Mouse (Mus musculus): ENCODE measurements around the gene Tmem255a.
"Not testable (repeated sequence)": the region's sequence is repeated elsewhere in the genome, so short reads cannot be mapped to it uniquely, and the experiment has no call there.

Gene Tmem255a

DNA sequence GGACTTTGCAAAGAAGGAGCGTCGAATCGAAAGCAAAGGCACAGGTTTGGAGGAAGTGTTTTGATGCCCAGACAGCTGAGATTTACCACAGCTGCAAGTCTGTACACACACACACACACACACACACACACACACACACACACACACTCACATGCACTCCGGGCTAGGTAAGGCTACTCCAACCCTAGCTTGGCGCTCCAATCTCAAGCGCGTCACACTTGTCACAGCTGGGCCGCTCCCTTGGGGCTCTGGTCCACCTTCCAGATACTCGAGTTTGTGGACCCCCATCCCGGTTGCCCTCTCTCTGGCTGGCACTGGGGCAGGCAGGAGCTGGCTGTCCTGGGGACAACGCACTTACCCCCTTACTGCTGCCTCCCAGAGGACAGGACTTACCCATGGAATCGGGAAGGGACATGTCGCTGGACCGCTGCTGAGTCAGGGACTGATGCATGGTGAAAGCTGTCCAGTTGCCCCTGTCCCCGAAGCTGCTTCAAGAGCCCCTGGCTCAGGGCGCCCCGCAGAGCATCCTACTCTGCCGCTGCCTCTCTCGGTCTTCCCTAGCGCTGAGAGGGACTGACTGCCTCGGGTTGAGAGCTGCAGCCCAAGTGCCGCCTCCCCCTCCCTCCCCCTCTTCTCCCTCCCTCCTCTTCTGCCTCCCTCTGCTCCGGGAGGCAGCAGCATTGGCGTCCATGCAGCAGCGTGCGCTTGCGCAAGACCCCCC is at the start of gene Tmem255a:
TSS of gene Tmem255a (minus strand) at position 589 of the 721 bp plus-strand sequence.
- no peak for DNase-seq (ENCODE audit: low spot score)

- no peak for DNase-seq (ENCODE audit: low spot score)
These were observed 7.4 kb upstream of the Tmem255a start for GRCm38 (mm10) chrX:38259610-38260009.

DNA sequence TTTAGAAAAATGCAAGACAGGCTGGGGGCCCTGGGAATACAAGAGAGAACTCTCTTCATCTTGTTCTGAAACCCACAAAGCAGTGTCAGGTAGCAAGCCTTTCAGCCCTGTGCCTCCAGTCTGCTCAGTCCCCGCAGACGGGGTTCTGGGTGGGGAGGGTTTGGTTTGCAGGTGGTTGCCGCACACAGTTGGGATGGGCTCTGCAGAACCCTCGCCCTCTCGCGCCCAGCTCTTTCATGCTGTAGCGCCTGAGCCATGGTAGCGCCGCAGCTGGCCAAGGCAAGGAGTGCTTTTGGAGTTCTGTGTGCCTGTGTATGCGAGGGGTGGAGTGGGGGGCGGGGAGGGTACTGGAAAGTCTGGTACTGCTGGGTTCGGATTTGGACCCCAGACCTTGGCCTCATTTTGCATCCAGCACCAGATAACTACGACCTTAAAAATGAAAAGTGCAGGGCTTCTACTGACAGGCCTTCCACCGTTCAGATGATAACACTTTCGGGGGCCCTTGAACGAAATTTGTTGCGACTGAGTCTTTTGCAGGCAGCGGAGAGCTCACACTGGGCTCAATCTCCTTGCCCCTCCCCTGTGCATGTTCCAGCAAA is 1.8 kb downstream of the Tmem255a start:
- no peak for DNase-seq (ENCODE audit: low spot score)

DNA sequence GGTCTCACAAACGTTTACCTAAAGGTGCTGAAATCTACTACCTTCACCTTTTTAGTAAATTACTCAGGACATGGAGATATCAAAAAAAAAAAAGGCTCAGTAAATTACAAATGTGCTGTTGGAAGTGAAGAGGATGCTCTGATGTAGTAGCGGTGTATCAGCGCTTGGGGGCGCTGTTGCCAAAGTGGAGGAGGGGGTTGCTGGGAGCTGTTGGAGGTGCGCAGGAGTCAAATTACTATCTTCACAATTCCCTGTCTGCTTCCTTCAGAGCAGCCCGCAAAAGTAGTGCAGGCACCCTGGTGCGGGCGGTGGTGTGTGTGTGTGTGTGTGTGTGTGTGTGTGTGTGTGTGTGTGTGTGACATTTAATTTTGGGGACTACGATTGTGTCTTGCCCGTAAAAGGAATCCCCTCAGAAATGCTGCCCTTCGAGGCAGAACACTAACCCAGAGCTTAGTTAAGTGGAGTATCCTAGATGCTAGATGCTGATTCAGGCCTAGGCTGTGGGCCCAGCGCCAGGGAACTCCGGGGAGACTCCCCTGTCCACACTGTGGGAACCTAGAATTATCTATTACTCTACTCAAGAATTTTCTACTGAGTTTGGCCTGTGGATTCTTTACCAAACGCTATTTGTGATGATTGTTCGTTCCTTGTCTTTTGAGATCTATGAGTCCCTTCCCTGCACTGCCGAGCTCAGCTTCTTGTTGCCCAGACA is 2.4 kb downstream of the Tmem255a start:
- no peak for DNase-seq (ENCODE audit: low spot score)

- DNase-seq (ENCODE audit: low spot score): no peak
These were observed 4.6 kb downstream of the Tmem255a start for GRCm38 (mm10) chrX:38247601-38248000.

GRCm38 (mm10) chrX:38247108-38247507 is 5.1 kb downstream of the Tmem255a start:
- DNase-seq (ENCODE audit: low spot score): no peak

DNA sequence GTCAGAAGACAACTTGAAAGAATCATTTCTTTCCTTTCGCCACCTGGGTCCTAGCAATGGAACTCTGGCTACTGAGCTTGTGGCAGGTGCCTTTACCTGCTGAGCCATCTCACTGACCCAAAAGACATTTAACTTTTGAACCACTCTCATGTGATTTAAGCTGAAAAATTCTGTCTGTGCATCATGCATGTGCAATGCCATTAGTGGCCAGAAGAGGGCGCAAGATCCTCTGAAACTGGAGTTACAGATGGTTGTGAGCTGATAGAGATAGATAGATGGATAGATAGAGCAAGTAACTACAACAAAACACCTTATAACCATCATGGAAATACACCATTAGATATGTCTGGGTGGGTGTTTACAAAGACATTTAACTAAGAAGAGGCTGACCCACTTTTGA is 14.5 kb downstream of the Tmem255a start:
- DNase-seq (ENCODE audit: low spot score): no peak

GRCm38 (mm10) chrX:38229888-38230287 is 22.4 kb downstream of the Tmem255a start:
- DNase-seq (ENCODE audit: low spot score): no peak

DNA sequence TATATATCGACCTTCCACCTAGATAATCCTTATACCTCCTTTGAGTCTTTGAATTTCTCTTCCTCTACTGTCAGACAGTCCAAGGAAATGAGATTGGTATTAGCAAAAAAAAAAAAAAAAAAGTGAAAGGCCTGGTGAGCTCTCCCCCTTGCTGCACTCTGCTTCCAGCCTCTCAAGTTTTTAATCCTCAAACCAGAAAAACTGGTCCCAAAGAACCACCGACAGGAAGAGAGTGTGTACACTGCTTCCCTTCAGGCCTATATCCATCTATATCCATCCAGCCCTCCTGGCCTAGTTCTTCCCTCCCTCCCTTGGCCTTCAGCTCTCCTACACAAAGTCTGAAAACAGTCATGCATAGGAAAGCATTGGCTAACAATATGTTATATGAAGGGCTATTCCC is 29.5 kb downstream of the Tmem255a start:
- no peak for DNase-seq (ENCODE audit: low spot score)

GRCm38 (mm10) chrX:38217676-38217991 is 34.6 kb downstream of the Tmem255a start:
- no peak for DNase-seq (ENCODE audit: low spot score)

GRCm38 (mm10) chrX:38216986-38217675 is 35.1 kb downstream of the Tmem255a start:
- no peak for DNase-seq (ENCODE audit: low spot score)

DNA sequence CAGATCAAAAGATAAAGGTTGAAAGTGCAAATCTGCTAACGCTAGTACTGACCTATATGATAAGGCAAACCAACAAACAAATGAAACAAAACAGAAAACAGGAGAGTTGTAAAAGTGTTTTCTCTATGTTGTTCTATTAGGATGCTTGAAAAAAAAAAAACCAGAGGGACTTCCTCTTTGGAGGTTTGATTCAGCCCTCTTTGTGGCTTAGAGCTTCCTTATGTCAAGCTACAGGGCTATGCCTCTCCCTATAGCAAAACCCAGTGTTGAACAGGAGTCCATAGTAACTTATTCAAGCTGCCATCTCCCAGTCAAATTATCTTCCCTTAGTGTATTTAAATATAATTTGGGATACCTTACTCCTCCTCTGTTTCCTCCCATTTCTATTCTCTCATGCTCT is 44.8 kb downstream of the Tmem255a start:
- DNase-seq (ENCODE audit: low spot score): no peak

GRCm38 (mm10) chrX:38201816-38202215 is 50.4 kb downstream of the Tmem255a start:
- DNase-seq (ENCODE audit: low spot score): no peak

- no peak for DNase-seq (ENCODE audit: low spot score)
These were observed 61.8 kb downstream of the Tmem255a start for GRCm38 (mm10) chrX:38190458-38190764.

DNA sequence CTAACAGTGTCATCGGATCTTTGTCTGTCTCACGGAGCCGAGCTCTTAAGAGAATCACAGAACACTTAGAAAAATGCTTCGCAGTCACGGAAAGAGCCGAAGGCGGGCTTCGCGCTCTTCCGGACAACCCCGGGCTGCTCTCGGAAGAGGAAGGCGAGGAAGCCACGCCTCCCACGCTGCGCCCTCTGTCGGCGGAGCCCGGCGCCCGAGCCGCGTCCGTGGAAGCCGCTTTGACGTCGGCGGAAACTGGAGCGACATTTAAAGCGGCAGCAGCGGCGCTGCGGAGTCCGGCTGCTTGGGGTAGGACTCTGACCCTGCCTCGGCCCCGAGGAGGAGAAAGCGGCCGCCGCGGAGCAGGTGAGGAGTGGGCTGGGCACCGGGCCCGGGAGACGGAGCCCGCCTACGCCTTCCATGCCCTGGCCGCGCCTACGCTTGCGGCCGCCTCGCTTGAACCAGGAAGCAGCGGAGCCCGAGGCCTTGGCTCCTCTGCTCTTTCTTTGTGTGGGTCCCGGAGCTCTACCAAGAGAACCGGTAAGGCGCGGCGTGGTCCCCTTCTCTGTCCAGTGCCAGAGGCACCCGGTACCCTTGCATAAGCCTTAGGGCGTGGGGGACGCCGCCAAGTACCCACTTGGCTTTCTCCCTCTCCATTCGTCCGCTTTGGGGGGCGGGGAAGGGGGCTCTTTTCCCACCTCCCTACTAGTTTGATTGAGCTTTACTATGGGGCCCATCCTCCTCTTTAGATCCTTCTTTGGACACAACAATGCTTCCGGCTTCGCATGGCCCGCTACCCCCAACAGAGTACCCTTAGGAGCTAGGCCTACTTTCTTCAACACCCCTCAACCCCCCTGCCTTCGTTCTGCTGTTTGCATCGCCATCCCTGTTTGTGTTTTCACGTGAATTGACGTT is 62.4 kb downstream of the Tmem255a start, which contains the start of gene Zbtb33:
TSS of gene Zbtb33 (plus strand) at position 242 of the 906 bp plus-strand sequence.
- peak; percentile 28 for DNase-seq (ENCODE audit: low spot score)

DNA sequence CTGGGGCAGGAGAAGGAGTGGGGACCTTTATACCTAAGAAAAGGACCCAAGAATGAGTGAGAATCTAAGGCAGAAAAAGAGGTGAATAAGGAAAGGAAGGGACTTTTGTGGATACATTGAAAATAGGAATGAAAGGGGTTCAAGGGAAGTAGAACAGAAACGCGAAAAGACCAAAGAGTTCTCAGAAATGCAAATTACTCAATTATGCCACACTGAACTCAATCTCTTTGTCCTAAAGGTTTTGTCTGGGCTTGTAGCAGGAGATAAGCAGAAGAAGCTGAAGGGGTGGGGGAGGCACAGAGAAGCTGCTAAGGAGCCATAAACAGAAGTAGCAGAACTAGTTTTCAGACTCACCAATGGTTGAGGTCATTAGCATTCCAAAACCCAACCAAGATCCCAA is 66.7 kb downstream of the Tmem255a start:
- DNase-seq (ENCODE audit: low spot score): no peak

DNA sequence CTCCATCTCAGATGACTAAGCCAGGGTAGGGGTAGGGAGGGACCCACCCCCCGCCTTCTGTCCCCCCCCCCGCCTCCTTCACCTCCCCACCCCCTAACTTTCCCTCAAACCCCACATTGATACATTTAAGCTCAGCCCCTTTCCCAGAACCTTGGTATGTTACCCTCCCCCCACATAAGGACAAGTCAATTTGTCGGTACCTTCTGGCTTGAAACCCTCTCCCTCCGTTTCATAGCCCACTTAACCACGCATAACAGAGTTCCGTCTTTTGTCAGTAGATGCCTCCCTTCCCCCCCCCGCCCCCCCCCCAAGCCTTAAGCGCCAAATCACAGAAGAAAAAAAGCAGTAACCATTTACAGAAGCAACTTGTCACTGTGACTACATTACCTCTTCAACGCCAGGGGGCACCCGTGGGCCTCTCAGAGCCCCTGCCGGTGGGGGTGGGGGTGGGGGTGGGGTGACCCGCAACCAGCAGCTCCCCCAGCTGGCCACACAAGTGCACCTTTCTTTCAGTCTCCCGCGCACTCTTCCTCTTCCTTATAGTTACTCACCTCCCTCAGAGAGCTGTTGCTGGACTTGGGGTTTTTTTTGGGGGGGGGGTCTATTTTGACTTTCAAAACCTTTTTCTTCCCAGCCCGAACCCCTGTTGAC is 70.5 kb downstream of the Tmem255a start:
- DNase-seq (ENCODE audit: low spot score): no peak

GRCm38 (mm10) chrX:38180656-38181607 is 71.3 kb downstream of the Tmem255a start:
- DNase-seq (ENCODE audit: low spot score): no peak

DNA sequence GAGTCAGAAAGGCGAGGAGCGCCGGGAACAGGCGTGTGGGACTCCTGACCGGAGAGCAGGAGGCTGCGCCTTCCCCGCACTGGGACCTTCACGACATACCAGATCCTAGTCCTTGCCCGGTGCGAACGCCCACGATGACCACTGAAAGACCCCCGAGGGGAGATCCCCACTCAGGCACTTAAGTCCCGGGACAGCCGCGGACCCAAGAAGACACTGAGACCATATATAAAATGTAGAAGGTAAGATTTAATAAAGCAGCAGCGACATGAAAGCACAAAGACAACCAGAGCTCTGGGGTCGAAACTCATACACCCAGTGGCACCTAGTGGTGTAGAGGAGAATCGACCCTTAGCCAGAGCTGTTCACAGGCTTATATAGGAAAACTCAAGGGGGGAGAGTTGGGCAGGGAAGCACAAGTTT is 72.3 kb downstream of the Tmem255a start:
- not testable (repeated sequence) for DNase-seq (ENCODE audit: low spot score)

DNA sequence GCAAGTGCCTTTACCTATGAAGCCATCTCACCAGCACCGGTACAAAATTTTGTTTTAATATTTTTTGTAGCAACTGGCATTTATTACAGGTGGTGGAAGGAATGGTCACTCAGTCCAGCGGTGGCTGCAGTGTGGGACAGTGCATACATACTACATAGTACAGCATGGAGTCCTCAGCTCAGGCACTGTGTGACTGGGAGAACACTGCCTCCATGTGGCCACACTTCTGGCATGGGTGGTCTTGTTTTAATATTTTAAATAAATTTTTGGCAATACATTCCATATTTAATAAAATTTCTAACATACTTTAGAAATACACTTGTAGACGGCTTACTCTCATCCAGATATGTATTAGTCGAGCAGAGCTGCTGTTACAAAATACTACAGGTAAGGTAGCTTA is 85.6 kb downstream of the Tmem255a start:
- DNase-seq (ENCODE audit: low spot score): no peak
